Mouse (Mus musculus) limb, embryonic 10.5 days (tissue): Measurements from ENCODE around the gene Ap3d1. TPM values are rescaled to one million over a fixed set of nuclear protein-coding genes. Genes with fewer than 3 reads are reported as not detected.

Source experiments
- DNase-seq: peaks from one replicate; pipeline ENCODE4 v3.0.0-alpha.2; 2017; ENCODE audit warnings: low spot score
- H3K27ac ChIP-seq: fragments of 300-500 bp; sonication (generic); 2 replicates; pipeline ENCODE4 v1.5.1; 2016; ENCODE audit warnings: mild to moderate bottlenecking
- H3K27me3 ChIP-seq: fragments of 300-500 bp; sonication (generic); 2 replicates; pipeline ENCODE4 v1.6.1; 2016; ENCODE audit warnings: low read depth, mild to moderate bottlenecking; ENCODE audit not compliant: poor library complexity, severe bottlenecking
- H3K36me3 ChIP-seq: fragments of 300-500 bp; sonication (generic); 2 replicates; pipeline ENCODE4 v1.6.1; 2016; ENCODE audit warnings: mild to moderate bottlenecking, moderate library complexity
- H3K4me1 ChIP-seq: fragments of 300-500 bp; sonication (generic); 2 replicates; pipeline ENCODE4 v1.6.1; 2016
- H3K4me3 ChIP-seq: fragments of 300-500 bp; sonication (generic); 2 replicates; pipeline ENCODE4 v1.5.1; 2016; ENCODE audit warnings: mild to moderate bottlenecking, moderate library complexity
- H3K9me3 ChIP-seq: fragments of 300-500 bp; sonication (generic); replicated peaks from 2 replicates; pipeline ENCODE4 v1.6.1; 2016; ENCODE audit warnings: mild to moderate bottlenecking
- WGBS: fragments of 180-500 bp; shearing (Covaris S2); methylation state at CpG from one replicate; pipeline ENCODE4 v1.1.7; 2016; 5-methylcytosine and 5-hydroxymethylcytosine counted together
- polyA plus RNA-seq: library from polyadenylated mRNA; unstranded; fragments of >200 nt; fragmentation: Nextera tagmentation; extraction: Ambion mirVana; gene quantifications from 2 replicates; pipeline ENCODE4 v1.2.1, GENCODE M21; 2016

Gene Ap3d1
- polyA plus RNA-seq, 1 experiment from 2014 or later: 60.6 TPM

- Histone ChIP-seq H3K27me3 (no peaks in the 10 kb centered on the region), H3K36me3 (peaks cover 54% of the 10 kb centered on the region), H3K9me3 (no peaks in the 10 kb centered on the region), H3K4me1 (peaks cover 65% of the 10 kb centered on the region), H3K4me3 (peak overlapping the region; percentile 99), H3K27ac (peak overlapping the region; percentile 93)
- DNase-seq: no peak
- WGBS: 67% methylated on average over 5 of the region's 5 CpGs
These were observed 67.8 kb downstream of the Ap3d1 start for GRCm38 (mm10) chr10:80674161-80674711.

- Histone ChIP-seq H3K27ac (peak overlapping the region; percentile 93), H3K4me3 (peak overlapping the region; percentile 99), H3K27me3 (no peaks in the 10 kb centered on the region), H3K9me3 (no peaks in the 10 kb centered on the region), H3K36me3 (peaks cover 60% of the 10 kb centered on the region), H3K4me1 (peaks cover 59% of the 10 kb centered on the region)
- 90% methylated on average over 3 of the region's 3 CpGs for WGBS
- DNase-seq: no peak
These were observed 68.4 kb downstream of the Ap3d1 start for GRCm38 (mm10) chr10:80673690-80674089.

GRCm38 (mm10) chr10:80671936-80672690 is 70.0 kb downstream of the Ap3d1 start:
- H3K4me1 ChIP-seq: peaks cover 49% of the 10 kb centered on the region
- peaks cover 76% of the 10 kb centered on the region for H3K36me3 ChIP-seq

GRCm38 (mm10) chr10:80671251-80671650 is 70.8 kb downstream of the Ap3d1 start:
- Histone ChIP-seq H3K4me1 (peaks cover 54% of the 10 kb centered on the region), H3K4me3 (no peak overlapping the region), H3K27me3 (no peaks in the 10 kb centered on the region), H3K36me3 (peaks cover 84% of the 10 kb centered on the region), H3K27ac (no peak overlapping the region), H3K9me3 (no peaks in the 10 kb centered on the region)
- no peak for DNase-seq
- WGBS: 91% methylated on average over 4 of the region's 4 CpGs

More at GRCm38 (mm10) chr10:80671936-80672690, 70.0 kb downstream of the Ap3d1 start:
- WGBS: 83% methylated on average over 11 of the region's 11 CpGs
- Histone ChIP-seq H3K9me3 (no peaks in the 10 kb centered on the region), H3K27me3 (no peaks in the 10 kb centered on the region), H3K4me3 (no peak overlapping the region), H3K27ac (no peak overlapping the region)
- no peak for DNase-seq

DNA sequence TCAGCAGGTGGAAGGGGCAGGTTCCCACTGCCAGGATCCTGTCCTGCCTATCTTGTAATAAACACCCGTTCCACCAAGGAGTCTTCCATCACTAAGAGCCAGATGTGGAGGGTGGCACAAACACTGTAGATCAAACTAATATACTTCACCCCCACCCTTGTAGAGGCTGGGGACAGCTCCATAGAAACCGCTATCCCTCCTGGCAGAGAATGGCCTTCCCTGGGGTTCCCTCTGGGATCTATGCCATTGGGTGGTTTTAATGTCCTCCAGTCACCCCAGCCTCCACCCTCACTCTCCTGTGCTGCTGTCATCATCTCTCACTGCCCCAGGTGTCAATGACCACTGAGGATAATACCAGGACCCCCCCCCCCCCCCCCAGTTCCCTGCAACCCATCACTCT is 71.5 kb downstream of the Ap3d1 start:
- Histone ChIP-seq H3K4me3 (no peak overlapping the region), H3K9me3 (no peaks in the 10 kb centered on the region), H3K4me1 (peaks cover 58% of the 10 kb centered on the region), H3K36me3 (peaks cover 92% of the 10 kb centered on the region), H3K27me3 (no peaks in the 10 kb centered on the region), H3K27ac (no peak overlapping the region)
- WGBS: 96% methylated on average over 2 of the region's 2 CpGs
- DNase-seq: no peak

- Histone ChIP-seq H3K27me3 (no peaks in the 10 kb centered on the region), H3K9me3 (no peaks in the 10 kb centered on the region), H3K4me1 (peaks cover 58% of the 10 kb centered on the region), H3K36me3 (peaks cover 95% of the 10 kb centered on the region), H3K27ac (no peak overlapping the region), H3K4me3 (no peak overlapping the region)
- 96% methylated on average over 7 of the region's 7 CpGs for WGBS
- no peak for DNase-seq
These were observed 72.2 kb downstream of the Ap3d1 start for GRCm38 (mm10) chr10:80669737-80670485.

DNA sequence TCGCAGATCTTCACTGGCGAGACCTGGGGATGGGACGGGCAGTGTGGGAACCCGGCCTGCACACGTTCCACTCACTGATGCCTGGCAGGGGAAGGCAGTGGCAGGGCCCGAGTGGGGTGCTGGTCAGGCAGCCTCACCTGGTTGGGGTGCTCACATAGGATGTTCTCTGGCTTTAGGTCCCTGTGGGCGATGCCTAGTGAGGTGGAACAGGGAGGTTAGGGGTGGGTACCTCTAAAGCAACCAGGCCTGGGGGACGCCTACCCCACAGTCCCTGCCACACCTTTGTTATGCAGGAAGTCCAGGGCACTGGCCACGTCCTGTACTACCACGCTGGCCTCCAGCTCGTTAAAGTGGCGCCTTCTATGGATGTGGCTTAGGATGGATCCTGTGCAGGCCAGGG is 73.0 kb downstream of the Ap3d1 start:
- H3K27ac ChIP-seq: no peak overlapping the region
- no peak overlapping the region for H3K4me3 ChIP-seq
- peaks cover 88% of the 10 kb centered on the region for H3K36me3 ChIP-seq
- no peaks in the 10 kb centered on the region for H3K27me3 ChIP-seq
- H3K4me1 ChIP-seq: peaks cover 58% of the 10 kb centered on the region
- no peak for DNase-seq
- no peaks in the 10 kb centered on the region for H3K9me3 ChIP-seq
- WGBS: 93% methylated on average over 12 of the region's 12 CpGs

DNA sequence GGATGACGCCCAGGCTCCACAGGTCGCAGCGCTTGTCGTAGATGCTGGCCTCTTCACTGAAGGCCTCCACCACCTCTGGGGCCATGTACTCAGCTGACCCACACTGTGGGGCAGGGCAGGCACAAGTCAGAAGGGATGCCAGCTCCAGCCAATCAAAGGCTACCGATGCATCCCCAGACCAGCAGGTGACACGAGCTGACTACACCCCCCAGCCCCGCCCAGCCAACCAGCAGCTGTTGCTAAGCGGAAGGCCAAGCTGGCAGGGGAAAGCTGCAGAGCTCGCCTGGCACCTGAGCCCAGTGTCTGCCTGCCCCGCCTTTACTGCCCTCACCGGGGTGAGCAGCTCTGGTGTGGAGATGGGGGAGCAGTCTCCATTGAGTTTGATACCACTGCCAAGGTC is 73.5 kb downstream of the Ap3d1 start:
- DNase-seq: no peak
- 87% methylated on average over 11 of the region's 11 CpGs for WGBS
- H3K4me1 ChIP-seq: peaks cover 58% of the 10 kb centered on the region

GRCm38 (mm10) chr10:80666837-80667412 is 75.1 kb downstream of the Ap3d1 start:
- Histone ChIP-seq H3K9me3 (no peaks in the 10 kb centered on the region), H3K36me3 (peaks cover 67% of the 10 kb centered on the region), H3K4me1 (peaks cover 50% of the 10 kb centered on the region), H3K27ac (peak overlapping the region; percentile 27; the same call in 1 of the 2 replicates), H3K4me3 (no peak overlapping the region), H3K27me3 (no peaks in the 10 kb centered on the region)
- DNase-seq: no peak
- 87% methylated on average over 19 of the region's 19 CpGs for WGBS

More for the DNA sequence above, 73.5 kb downstream of the Ap3d1 start:
- H3K36me3 ChIP-seq: peaks cover 84% of the 10 kb centered on the region
- no peaks in the 10 kb centered on the region for H3K9me3 ChIP-seq
- no peak overlapping the region for H3K27ac ChIP-seq
- no peak overlapping the region for H3K4me3 ChIP-seq
- no peaks in the 10 kb centered on the region for H3K27me3 ChIP-seq

DNA sequence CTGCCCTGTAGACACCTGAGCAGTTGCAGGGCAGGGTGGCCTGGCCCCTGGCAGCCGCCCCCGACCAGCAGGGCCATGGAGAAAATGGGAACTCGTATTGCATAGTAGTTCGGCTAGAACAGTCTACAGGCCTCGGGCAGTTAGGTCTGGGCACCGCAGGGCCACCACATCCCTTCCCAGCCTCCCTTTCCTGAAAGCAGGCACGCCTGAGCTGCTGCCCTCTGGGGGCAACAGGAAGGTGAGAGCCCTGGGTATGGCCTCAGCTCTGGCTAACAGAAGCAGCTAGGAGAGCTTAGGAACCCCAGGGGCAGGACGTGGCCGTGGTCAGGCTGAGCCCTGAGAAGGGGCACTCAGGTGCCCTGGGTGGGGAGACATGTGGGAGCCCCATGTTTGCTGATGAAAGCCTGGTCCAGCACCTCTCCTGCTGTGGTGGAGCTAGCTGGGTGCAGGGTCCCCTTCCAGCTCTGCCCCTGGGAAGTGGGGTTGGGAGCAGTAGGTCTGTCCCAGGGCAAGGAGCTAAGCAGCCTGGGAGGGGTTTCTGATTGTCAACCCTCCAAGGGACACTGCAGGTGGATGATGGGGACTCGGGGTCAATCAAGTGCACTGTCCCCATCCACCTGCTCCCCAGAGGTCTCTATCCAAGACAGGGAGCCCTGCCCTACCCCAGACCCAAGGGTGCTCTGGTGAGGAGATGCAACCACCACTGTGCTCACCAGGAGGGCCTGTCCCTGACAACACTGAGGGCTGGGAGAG is 75.9 kb downstream of the Ap3d1 start:
- peak overlapping the region; percentile 27; the same call in 1 of the 2 replicates for H3K27ac ChIP-seq
- 78% methylated on average over 10 of the region's 10 CpGs for WGBS
- H3K4me1 ChIP-seq: peaks cover 50% of the 10 kb centered on the region
- H3K36me3 ChIP-seq: peaks cover 60% of the 10 kb centered on the region
- H3K9me3 ChIP-seq: no peaks in the 10 kb centered on the region
- peak overlapping the region; percentile 9; the same call in 1 of the 2 replicates for H3K4me3 ChIP-seq
- no peaks in the 10 kb centered on the region for H3K27me3 ChIP-seq
- no peak for DNase-seq

- Histone ChIP-seq H3K27me3 (no peaks in the 10 kb centered on the region), H3K9me3 (no peaks in the 10 kb centered on the region), H3K4me1 (peaks cover 52% of the 10 kb centered on the region), H3K27ac (no peak overlapping the region), H3K4me3 (peak overlapping the region; percentile 4; the same call in 1 of the 2 replicates), H3K36me3 (peaks cover 53% of the 10 kb centered on the region)
- DNase-seq: no peak
- WGBS: 69% methylated on average over 4 of the region's 4 CpGs
These were observed 76.6 kb downstream of the Ap3d1 start for GRCm38 (mm10) chr10:80665459-80665858.

- DNase-seq: no peak
- H3K27ac ChIP-seq: peak overlapping the region; percentile 46; the same call in 1 of the 2 replicates
- WGBS: 19% methylated on average over 10 of the region's 10 CpGs
These were observed 77.1 kb downstream of the Ap3d1 start for GRCm38 (mm10) chr10:80665016-80665380.

More at GRCm38 (mm10) chr10:80665016-80665380, 77.1 kb downstream of the Ap3d1 start:
- no peaks in the 10 kb centered on the region for H3K27me3 ChIP-seq
- H3K36me3 ChIP-seq: peaks cover 48% of the 10 kb centered on the region
- H3K9me3 ChIP-seq: no peaks in the 10 kb centered on the region
- peak overlapping the region; percentile 4 for H3K4me3 ChIP-seq
- H3K4me1 ChIP-seq: peaks cover 52% of the 10 kb centered on the region
